Mouse (Mus musculus) heart, embryonic 12.5 days (tissue): Measurements from ENCODE around the gene Hibadh. TPM values are rescaled to one million over a fixed set of nuclear protein-coding genes. Genes with fewer than 3 reads are reported as not detected.
"Not testable (repeated sequence)": the region's sequence is repeated elsewhere in the genome, so short reads cannot be mapped to it uniquely, and the experiment has no call there.

Experiments
- ATAC-seq: fragments of 200-750 bp; cut with Nextera tagmentation; 2 replicates; pipeline ENCODE4 v1.8.0; 2017; ENCODE audit warnings: moderate TSS enrichment, moderate library complexity; ENCODE audit not compliant: insufficient number of reproducible peaks, low FRiP score
- H3K27ac ChIP-seq: fragments of 300-500 bp; sonication (generic); 2 replicates; pipeline ENCODE4 v1.5.1; 2016; ENCODE audit warnings: mild to moderate bottlenecking, moderate library complexity; ENCODE audit not compliant: poor library complexity, severe bottlenecking
- H3K27me3 ChIP-seq: fragments of 300-500 bp; sonication (generic); replicated peaks from 2 replicates; pipeline ENCODE4 v1.6.1; 2016; ENCODE audit warnings: mild to moderate bottlenecking, moderate library complexity
- H3K36me3 ChIP-seq: fragments of 300-500 bp; sonication (generic); 2 replicates; pipeline ENCODE4 v1.6.1; 2016; ENCODE audit warnings: mild to moderate bottlenecking, moderate library complexity
- H3K4me1 ChIP-seq: fragments of 300-500 bp; sonication (generic); replicated peaks from 2 replicates; pipeline ENCODE4 v1.6.1; 2016; ENCODE audit warnings: mild to moderate bottlenecking
- H3K4me2 ChIP-seq: fragments of 300-500 bp; sonication (generic); 2 replicates; pipeline ENCODE4 v1.6.1; 2016; ENCODE audit warnings: mild to moderate bottlenecking, moderate library complexity
- H3K4me3 ChIP-seq: fragments of 300-500 bp; sonication (generic); 2 replicates; pipeline ENCODE4 v1.5.1; 2016; ENCODE audit warnings: mild to moderate bottlenecking
- H3K9ac ChIP-seq: fragments of 300-500 bp; sonication (generic); 2 replicates; pipeline ENCODE4 v1.6.1; 2016; ENCODE audit warnings: mild to moderate bottlenecking, moderate library complexity
- H3K9me3 ChIP-seq: fragments of 300-500 bp; sonication (generic); replicated peaks from 2 replicates; pipeline ENCODE4 v1.6.1; 2016; ENCODE audit warnings: mild to moderate bottlenecking, moderate library complexity
- WGBS: fragments of 180-500 bp; shearing (Covaris S2); methylation state at CpG from one replicate; pipeline ENCODE4 v1.1.7; 2016; 5-methylcytosine and 5-hydroxymethylcytosine counted together
- polyA plus RNA-seq: library from polyadenylated mRNA; unstranded; fragments of >200 nt; fragmentation: Nextera tagmentation; extraction: Ambion mirVana; gene quantifications from 2 replicates; pipeline ENCODE4 v1.2.1, GENCODE M21; 2016

The Hibadh gene
- polyA plus RNA-seq, result 126 and 129 TPM in 2 replicates

GRCm38 (mm10) chr6:52640224-52640712, at the start of gene Hibadh:
Gene Hibadh, minus strand, starts transcription at chr6:52640389.
- ATAC-seq, result peak; percentile 100
- H3K4me2 ChIP-seq, result peak within 1 kb of the TSS; percentile 73
- WGBS, result 0% methylated on average over 34 of the region's 34 CpGs
- H3K36me3 ChIP-seq, result no peaks in the 10 kb centered on the region
- H3K4me1 ChIP-seq, result peaks cover 7% of the 10 kb centered on the region; the same call in 1 of the 2 replicates
- no peaks in the 10 kb centered on the region for H3K9me3 ChIP-seq
- H3K4me3 ChIP-seq, result peak within 1 kb of the TSS; percentile 88
- no peaks in the 10 kb centered on the region for H3K27me3 ChIP-seq
- H3K9ac ChIP-seq, result peak within 1 kb of the TSS; percentile 91
- H3K27ac ChIP-seq, result peak within 1 kb of the TSS; percentile 87

- H3K9me3 ChIP-seq, result no peaks in the 10 kb centered on the region
- H3K36me3 ChIP-seq, result no peaks in the 10 kb centered on the region
- H3K4me1 ChIP-seq, result no peaks in the 10 kb centered on the region
- H3K4me3 ChIP-seq, result no peak overlapping the region
- 80% methylated on average over 5 of the region's 5 CpGs for WGBS
- ATAC-seq, result no peak
- H3K27me3 ChIP-seq, result no peaks in the 10 kb centered on the region
- H3K9ac ChIP-seq, result no peak overlapping the region
- H3K4me2 ChIP-seq, result no peak overlapping the region
- no peak overlapping the region for H3K27ac ChIP-seq
Measured at GRCm38 (mm10) chr6:52686901-52687500, 46.8 kb upstream of the Hibadh start.

GRCm38 (mm10) chr6:52682607-52683006, 42.4 kb upstream of the Hibadh start:
- WGBS, result 84% methylated on average over 3 of the region's 3 CpGs
- Histone ChIP-seq H3K4me2 (no peak overlapping the region), H3K4me3 (no peak overlapping the region), H3K9me3 (no peaks in the 10 kb centered on the region), H3K36me3 (no peaks in the 10 kb centered on the region), H3K27ac (no peak overlapping the region), H3K27me3 (no peaks in the 10 kb centered on the region), H3K9ac (no peak overlapping the region), H3K4me1 (no peaks in the 10 kb centered on the region)
- ATAC-seq, result no peak

DNA sequence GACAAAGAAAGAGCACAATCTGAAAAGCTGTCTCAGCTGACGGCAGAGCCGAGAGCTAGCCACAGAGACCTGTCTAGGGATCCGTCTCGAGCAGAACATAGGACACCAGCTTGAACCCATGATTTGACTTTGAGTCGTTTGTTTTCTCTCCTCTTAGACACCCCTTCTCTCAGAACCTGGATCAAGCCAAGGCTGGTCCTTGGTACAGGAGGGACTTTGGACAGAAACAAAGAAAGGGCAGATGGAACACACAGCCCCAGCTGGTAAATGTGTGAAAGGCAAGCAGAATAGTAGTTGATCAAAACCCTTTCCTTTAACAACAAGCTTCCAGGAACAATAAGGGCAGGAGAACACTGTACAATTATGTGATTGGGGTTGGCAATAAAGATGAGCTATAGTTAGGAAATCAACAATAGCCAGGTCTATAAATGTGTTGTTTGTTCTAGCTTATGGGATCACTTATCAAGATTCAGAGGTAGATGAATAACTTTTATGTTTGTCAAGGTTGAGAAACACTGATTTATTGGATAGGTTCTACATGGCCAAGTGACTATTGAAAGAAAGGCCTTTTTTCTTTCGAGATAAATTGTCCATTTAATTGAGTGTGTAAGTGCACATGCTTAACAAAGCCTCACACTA, 41.8 kb upstream of the Hibadh start:
- no peaks in the 10 kb centered on the region for H3K36me3 ChIP-seq
- no peak overlapping the region for H3K4me3 ChIP-seq
- H3K27me3 ChIP-seq, result no peaks in the 10 kb centered on the region
- H3K27ac ChIP-seq, result no peak overlapping the region
- H3K9me3 ChIP-seq, result no peaks in the 10 kb centered on the region
- no peak overlapping the region for H3K9ac ChIP-seq
- H3K4me1 ChIP-seq, result no peaks in the 10 kb centered on the region
- ATAC-seq, result no peak
- 64% methylated on average over 6 of the region's 6 CpGs for WGBS
- no peak overlapping the region for H3K4me2 ChIP-seq

DNA sequence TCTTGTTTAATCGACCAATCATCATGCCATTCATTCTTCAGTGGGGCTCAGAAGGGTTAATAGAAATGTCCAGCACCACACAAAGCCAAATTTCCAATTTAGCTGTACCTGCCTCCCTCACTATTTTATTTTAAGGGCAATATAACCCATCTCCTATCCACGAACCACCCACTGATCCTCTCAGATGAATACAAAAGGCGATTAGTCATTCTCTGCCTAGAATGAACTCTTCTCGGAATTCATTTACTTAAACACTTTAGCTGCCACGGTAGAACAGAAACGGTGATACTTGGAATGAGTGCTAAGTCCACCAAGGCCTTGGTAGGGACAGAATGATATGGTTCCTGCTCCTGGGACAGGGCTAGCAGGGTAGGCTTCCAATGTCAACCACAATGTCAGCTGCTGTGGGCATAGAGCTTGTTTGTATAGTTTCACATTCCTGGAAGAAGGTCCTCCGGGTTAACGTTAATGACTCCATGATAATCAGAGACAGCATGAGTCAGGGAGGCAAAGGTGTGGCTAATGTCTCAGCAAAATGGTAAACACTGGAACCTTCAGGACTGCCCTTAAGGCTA, 40.4 kb upstream of the Hibadh start:
- Histone ChIP-seq H3K9me3 (no peaks in the 10 kb centered on the region), H3K4me2 (no peak overlapping the region), H3K4me3 (no peak overlapping the region), H3K36me3 (no peaks in the 10 kb centered on the region), H3K9ac (no peak overlapping the region), H3K27ac (no peak overlapping the region), H3K4me1 (no peaks in the 10 kb centered on the region), H3K27me3 (no peaks in the 10 kb centered on the region)
- WGBS, result 56% methylated on average over 8 of the region's 8 CpGs
- ATAC-seq, result no peak

DNA sequence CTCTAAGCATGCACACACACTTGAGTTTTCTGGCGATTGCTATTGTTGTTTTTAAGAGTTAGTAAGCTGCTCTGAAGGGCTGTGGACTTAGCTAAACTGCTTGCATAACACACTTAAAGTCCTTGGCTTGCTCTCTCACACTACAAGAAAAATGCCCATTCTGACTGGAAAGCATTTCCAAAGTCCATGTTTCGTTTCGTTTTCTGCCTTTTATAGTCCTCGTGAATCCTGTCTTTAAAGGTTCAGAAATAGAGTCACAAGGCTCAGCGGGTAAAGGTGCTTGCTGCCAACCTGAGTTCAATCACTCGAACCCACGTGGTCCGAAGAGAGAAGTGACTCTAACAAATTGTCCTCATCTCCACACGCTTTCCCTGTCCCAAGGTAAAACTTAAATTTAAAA, 39.4 kb upstream of the Hibadh start:
- H3K4me2 ChIP-seq, result no peak overlapping the region
- WGBS, result 73% methylated on average over 9 of the region's 9 CpGs
- no peaks in the 10 kb centered on the region for H3K36me3 ChIP-seq

DNA sequence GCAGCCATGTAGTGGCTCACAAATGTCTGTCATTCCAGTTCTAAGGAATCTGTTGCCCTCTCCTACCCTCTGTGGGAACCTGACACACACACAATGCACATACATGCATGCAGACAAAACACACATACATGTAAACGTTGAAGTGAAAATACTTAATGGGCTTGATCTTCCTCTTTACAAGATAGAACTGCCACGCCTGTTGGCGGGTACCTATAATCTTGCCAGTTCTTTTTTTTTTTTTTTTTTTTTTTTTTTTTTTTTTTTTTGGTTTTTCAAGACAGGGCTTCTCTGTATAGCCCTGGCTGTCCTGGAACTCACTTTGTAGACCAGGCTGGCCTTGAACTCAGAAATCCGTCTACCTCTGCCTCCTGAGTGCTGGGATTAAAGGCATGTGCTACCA, 37.3 kb upstream of the Hibadh start:
- not testable (repeated sequence) for H3K4me1 ChIP-seq, H3K4me2 ChIP-seq, H3K4me3 ChIP-seq, H3K27me3 ChIP-seq, H3K27ac ChIP-seq, ATAC-seq, H3K36me3 ChIP-seq, H3K9me3 ChIP-seq, H3K9ac ChIP-seq
- 77% methylated on average over 4 of the region's 4 CpGs for WGBS

More for the DNA sequence above, 39.4 kb upstream of the Hibadh start:
- Histone ChIP-seq H3K27ac (no peak overlapping the region), H3K9ac (no peak overlapping the region), H3K4me3 (no peak overlapping the region), H3K9me3 (no peaks in the 10 kb centered on the region), H3K27me3 (no peaks in the 10 kb centered on the region), H3K4me1 (no peaks in the 10 kb centered on the region)
- no peak for ATAC-seq

- Histone ChIP-seq H3K4me2 (no peak overlapping the region), H3K27ac (no peak overlapping the region), H3K4me1 (no peaks in the 10 kb centered on the region), H3K9ac (no peak overlapping the region), H3K27me3 (no peaks in the 10 kb centered on the region), H3K36me3 (no peaks in the 10 kb centered on the region), H3K4me3 (no peak overlapping the region), H3K9me3 (no peaks in the 10 kb centered on the region)
- WGBS, result 68% methylated on average over 4 of the region's 4 CpGs
- ATAC-seq, result no peak
Measured at GRCm38 (mm10) chr6:52675222-52675921, 35.2 kb upstream of the Hibadh start.

GRCm38 (mm10) chr6:52674541-52674940, 34.4 kb upstream of the Hibadh start:
- H3K27me3 ChIP-seq, result no peaks in the 10 kb centered on the region
- no peak overlapping the region for H3K9ac ChIP-seq
- no peaks in the 10 kb centered on the region for H3K9me3 ChIP-seq
- 67% methylated on average over 12 of the region's 12 CpGs for WGBS
- no peak overlapping the region for H3K27ac ChIP-seq
- no peak overlapping the region for H3K4me2 ChIP-seq
- H3K4me1 ChIP-seq, result no peaks in the 10 kb centered on the region
- H3K36me3 ChIP-seq, result no peaks in the 10 kb centered on the region
- no peak for ATAC-seq
- no peak overlapping the region for H3K4me3 ChIP-seq

DNA sequence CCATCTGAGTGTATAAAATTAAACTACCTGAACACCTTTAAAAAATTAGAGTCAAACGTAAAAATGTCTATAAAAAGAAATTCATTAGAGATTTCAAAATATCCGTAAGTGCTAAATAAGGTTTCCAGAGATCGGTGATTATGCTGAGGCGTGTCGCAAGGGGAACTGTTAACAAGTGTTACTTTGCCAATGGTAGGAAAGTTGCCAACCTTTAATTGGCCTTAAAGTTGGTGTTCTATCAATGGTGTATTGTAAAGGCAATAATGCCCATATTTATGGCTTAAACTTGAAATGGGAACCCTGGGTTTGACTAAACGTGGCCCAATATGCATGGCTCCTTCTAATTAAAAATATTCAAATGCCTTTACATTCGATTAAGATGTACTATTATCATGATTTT, 33.5 kb upstream of the Hibadh start:
- WGBS, result 83% methylated on average over 7 of the region's 7 CpGs
- Histone ChIP-seq H3K9me3 (no peaks in the 10 kb centered on the region), H3K4me3 (no peak overlapping the region), H3K4me1 (no peaks in the 10 kb centered on the region), H3K9ac (no peak overlapping the region), H3K36me3 (no peaks in the 10 kb centered on the region), H3K4me2 (no peak overlapping the region), H3K27ac (no peak overlapping the region), H3K27me3 (no peaks in the 10 kb centered on the region)
- no peak for ATAC-seq

GRCm38 (mm10) chr6:52672539-52672938, 32.4 kb upstream of the Hibadh start:
- Histone ChIP-seq H3K4me3 (no peak overlapping the region), H3K4me1 (no peaks in the 10 kb centered on the region), H3K36me3 (no peaks in the 10 kb centered on the region), H3K4me2 (no peak overlapping the region), H3K27ac (no peak overlapping the region), H3K9ac (no peak overlapping the region), H3K9me3 (no peaks in the 10 kb centered on the region), H3K27me3 (no peaks in the 10 kb centered on the region)
- no peak for ATAC-seq
- 77% methylated on average over 2 of the region's 2 CpGs for WGBS
